Mouse (Mus musculus) lung, postnatal 36 days (tissue): Measurements from ENCODE around the gene Pou3f3.

Source experiments
- DNase-seq: peaks from one replicate; pipeline ENCODE4 v3.0.0; 2022; ENCODE audit warnings: mixed read lengths

The Pou3f3 gene

DNA sequence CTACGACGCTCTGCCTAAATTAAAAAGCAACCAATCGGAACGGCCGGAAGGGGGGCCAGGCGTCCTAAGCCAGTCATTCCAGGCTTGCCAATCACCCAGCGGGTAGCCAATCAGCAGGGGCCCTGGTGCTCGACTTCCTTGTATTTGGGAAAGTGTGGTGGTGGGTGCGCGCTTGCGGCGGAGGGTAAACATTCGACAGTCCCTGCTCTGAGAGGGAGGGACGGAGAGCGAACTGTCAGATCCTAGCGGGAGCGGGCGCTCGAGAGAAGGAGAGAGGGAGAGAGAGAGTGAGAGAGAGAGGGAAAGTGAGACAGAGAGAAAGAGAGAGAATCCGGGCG lies at the start of gene Pou3f3:
Gene Pou3f3 (plus strand): TSS at position 191 of the 338 bp plus-strand sequence.
- peak; percentile 30 for DNase-seq

DNA sequence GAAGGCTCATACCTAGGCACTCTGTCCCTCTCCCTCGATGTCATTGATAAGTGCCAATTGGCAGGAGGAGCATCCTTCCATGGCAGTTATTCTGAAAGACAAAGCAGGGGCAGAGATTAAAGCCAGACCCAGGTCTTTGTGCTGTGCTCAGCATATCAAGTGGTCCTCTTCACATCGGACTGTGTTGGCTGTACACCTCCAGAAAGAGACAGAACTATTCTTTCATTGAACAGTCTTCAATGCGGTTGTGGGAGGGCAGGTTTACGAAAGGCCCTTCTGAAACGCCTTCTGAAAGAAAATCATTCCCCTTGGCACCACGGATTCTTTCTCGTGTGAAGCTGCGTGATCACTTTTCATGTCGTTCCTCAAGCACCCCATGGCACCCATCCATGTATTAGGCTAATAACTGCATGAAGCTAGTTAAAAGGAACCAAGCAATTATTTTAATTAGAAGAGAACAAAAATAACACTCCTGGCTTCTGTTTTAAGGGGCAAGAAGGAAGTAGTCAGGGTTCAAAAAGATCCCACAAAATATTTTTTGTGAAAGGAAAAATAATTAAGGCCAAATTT lies 47.1 kb upstream of the Pou3f3 start:
- DNase-seq = no peak

DNA sequence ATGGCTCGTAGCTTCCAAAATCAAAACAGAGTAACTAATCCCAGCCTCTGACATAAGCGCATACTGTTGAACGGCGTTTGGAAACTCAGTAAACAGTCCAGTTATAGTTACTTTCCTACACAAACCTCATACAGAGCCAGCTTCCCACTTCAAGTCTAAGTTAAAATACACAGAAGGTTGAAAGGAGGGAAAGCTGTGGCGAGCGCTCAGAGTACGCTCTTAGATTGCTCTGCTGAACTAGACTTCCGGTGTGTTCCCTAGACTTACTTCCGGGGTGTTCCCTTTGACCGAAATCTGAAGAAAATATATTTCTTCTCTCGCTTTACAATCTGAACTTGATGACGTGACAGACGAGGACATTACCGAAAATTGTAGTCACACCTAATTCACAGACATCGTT lies 44.1 kb upstream of the Pou3f3 start:
- no peak for DNase-seq

DNA sequence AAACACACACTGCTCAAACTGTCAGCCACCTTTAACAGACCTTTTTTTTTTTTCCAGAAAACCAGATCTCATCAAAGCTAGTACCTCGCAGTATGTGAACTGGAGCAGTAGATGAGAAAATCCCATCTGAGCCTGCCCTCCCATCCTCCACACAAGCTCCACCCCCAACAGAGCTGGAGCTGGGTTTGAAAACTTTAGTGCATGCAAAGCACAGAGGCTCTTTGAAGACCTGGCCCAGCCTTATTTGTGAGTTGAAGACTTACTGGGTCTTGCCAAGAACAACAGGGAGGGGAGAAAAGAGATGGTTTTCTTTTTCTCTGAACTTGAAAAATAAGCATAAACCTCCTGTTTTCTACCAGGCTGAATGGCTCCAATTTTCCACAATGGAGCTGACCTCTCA lies 28.0 kb upstream of the Pou3f3 start:
- DNase-seq = no peak

DNA sequence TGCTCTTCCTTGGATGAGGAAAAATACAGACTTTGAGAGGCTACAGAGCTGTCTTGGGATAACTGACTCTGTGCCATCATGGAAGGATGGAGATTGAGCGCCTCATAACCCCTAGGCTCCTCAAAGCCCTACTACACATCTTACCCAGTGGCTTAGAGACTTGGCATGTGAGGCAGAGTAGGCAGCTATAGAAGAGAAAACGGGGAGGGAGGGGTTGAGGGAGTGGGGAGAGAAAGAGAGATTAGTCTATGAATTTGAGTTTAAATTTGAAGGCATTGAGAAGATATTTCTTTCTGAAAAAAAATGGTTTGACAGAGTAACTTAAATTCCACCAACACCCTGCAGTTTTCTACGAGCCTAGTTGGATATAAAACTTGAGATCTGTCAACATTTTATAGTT lies 14.9 kb upstream of the Pou3f3 start:
- DNase-seq = no peak

DNA sequence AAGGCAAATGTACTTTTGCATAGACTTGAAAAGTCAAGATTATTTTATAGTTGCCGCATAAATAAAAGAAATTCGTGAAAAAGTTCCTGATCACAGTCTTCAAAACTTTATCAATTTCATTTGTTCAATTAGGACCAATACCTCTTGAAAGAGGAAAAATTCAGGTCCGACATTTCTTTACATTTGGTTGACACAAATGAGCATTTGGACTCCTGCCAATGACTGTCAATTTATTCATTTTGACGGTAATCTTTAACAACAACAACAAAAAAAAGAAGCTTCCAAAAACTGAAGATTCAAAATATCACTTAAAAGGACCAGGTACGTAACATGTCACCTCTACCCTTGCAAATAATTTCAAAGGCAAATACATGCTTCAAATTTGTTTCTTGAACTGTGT lies 13.8 kb upstream of the Pou3f3 start:
- DNase-seq = no peak

DNA sequence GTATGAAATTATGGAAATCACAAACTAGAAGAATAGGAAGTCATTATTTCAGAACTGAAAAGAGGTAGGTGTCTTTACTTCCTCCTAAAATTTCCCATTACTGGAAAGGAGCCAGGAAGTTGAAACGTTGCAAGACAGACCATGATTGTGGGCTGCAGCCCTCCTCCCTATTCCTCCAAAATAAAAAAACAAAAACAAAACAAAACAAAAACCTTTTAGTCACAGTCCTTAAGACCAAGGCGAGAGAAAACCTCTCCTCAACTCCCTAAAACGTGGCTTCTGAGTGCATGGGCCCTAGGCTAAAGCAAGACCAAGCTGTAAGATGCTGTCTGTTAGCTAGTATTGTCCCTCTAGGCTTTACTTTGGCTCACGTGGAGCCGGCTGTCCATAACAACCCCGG lies 11.7 kb upstream of the Pou3f3 start:
- DNase-seq = no peak

DNA sequence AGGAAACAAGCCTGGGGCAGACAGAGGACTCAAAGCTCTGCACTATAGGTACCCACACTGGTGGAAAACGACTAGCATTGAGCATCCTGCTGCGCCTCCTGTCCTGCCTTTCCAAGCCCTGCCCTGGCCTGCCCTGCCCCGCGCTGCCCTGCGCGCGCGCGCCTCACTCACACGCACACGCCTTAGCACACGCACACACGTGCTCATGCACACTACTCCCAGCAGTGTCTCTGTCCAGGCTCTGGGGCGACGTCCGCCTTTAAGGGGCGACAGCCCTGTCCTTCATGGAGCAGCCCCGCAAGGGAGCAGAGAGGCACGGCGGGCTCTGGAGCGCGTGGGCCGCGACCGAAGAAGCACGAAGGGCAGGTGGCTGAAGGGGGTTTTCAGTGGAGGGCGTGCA lies 11.2 kb upstream of the Pou3f3 start:
- no peak for DNase-seq

DNA sequence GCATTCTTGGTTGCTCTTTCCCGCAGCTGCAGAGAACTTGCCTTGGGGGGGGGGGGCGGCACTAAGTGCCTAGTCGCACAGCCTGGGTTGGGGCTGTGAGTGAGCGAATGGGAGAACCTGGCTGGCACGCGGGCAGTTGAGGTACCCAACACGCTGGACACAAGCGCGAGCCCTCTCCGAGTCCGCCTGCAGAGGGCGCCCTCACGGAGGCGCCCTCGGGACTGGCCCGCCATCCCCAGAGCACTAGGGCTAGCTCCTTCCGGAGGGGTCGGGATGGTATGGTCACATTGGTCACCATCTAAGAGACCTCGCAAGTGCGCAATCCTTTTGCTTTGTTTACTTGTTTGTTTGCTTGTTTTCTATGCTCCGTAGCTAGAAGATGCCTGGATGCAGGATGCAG lies 10.8 kb upstream of the Pou3f3 start:
- no peak for DNase-seq

DNA sequence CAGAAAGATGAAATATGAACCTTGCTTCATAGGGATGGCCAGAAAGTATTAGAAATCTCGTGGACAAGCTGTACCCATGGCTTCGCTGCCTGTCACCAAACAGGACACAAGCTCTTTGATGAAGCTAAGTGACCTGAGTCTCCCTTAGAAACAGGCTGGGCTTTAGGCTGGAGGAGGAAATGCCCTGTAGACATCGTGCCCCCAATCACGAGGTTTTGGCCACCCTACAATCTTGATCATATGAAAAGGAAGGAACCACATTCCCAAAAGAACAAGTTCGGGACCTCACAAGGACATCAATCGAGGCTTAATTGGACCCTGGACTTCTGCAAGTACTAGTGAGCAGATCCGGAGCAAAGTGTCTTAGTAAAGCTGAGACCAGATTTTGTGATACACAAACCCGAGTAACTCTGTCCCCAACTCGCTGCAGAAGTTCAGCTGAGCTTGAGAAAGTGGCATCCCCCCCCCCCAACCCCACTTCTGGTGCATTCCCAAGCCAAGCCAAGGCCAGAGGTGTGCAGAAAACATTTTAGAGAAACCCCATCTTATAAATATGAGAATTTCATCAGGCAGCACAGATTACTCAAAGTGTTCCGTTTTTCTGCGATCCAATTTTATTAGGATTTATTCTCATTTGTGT lies 10.1 kb upstream of the Pou3f3 start:
- no peak for DNase-seq

DNA sequence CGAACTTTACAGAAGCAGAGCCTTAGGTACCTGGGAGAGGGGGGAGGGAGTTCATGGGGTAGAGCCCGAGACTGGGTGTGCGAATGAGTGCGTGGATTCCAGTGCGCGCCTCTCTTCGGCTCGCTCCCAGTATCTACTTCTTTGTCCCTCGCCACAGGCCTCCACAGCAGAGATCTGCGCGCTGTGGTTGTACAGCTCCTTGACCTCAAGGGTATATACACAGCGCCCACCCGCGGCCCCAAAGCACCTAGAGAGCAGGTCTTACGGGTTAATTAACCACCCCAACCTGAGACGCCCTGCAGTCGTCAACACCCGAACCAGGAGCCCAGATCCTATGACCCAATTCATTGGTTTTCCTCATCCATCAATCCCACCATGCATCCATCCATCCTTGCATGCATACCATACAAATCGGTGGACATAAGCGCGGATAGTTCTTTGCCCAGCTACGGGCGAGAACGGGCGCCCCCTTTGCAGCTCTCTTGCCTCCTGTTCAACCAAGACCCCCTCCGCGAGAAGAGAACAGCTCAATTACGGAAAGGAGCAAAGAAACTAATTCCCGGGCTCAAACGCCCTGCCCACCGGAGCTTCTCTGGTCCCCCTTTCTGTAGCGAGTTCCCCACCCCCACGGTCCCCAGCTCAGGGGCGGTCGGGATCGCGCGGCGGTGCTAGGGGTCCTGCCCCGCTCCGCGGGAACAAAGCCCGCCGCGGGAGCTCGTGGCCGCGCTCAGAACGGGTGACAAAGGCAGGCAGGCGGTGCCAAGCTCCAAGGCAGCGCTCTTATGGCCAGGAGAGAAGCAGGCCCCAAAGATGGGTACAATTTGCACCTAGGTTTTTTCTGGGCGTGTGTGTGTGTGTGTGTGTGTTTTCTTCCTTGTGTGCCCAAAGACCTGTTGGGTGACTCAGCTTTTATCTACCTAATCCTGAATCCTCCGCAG lies 9.1 kb upstream of the Pou3f3 start:
- DNase-seq = no peak

DNA sequence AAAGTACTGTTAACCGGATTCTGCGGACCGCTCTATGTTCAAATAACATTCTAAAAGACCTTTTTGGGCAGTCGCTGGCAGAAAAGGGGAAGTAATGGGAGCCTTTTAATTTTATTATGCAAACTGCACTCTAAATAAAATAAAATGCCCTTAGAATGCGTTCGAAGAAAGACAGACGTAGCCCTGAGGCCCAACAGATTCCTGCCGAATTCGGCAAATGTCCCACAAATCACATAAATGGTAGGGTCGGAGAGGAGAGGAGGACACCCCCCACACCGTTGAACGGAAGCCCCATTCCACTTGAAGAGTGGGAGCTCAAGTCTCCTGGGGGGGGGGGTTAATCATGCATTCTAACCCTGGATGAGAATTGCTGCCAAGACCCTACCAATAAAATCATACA lies 8.3 kb upstream of the Pou3f3 start:
- no peak for DNase-seq

DNA sequence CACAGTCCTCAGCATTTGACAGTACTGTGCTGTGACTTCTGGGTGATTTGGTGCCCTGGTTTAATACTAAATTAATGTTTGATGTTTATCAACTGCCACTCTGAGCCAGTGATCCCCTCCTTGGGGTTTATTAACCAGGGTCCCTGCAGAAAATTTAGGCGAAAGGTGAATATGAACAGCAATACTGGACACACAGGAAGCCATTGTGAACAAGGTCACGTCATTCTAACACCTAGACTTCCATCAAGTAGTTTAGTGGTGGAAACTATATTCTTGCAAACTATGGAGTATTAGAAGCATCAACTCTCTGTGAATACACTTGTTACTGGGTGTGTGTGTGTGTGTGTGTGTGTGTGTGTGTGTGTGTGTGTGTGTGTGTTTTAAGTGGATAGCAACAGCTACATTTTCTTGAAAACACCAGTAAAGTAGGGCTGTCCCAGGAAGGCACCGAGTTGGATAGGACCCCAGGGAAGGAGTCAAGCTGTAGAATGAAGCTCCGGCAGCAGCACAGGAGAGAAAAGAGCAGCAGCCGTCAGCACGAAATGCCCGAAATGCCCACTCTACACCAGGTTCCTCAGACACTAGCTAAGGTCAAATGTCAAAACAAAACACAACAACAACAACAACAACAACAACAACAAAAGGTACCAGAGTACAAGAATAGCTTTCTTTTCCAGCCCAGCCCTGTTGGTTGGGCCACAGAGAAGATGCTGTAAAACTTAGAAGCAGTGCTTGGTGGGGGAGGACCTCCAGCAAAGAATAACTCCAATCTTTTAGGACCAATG lies 7.6 kb upstream of the Pou3f3 start:
- DNase-seq = no peak

DNA sequence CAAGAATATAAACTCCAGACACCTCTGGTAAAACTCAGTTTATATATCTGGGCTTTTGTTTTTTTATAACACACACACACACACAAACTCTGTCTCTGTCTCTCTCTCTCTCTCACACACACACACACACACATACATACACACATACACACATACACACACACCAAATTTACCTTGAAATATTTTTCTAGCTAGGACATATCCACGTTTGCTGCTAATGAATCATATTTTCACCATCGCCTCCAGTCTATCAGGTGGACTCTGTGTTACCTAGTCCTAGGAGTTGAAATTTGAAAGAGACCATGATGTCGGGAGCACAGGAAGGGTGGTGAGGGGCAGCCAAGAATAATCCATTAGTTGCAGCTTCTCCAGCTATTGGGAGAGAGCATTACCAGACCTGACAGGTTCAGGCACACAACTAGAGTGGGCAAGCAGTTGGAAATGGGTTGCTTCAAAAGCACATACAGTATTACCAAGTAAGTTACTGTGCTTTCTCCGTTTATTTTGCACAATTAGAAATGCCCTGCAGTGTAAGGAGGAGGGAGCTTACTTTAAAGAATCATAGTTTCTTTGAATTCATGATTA lies 6.9 kb upstream of the Pou3f3 start:
- no peak for DNase-seq

DNA sequence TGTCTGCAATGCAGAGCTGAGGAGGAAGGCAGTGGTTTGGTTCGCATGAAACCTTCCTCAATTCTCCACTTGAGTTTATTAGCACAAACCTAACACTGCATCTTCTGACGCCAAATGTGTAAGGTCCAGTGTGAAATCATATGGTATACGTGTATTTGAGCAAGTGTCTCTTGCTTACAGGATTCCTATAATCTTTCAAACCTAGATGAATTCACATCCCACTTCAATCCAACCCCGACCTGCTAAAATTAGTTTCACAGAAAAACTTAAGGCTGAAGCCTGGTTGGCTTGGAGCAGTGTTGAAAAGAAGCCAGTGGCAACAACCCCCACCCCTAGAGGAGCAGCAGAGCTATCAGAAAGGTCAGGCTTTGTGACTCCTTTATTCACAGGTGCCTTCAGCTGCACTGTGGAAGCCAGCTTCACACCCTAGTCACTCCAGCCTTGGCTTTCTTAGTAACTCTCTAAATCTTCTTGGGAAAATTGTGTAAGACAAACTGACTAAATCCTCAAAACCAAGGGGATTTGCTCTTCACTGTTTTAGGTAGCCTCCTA lies 5.5 kb upstream of the Pou3f3 start:
- DNase-seq = no peak

DNA sequence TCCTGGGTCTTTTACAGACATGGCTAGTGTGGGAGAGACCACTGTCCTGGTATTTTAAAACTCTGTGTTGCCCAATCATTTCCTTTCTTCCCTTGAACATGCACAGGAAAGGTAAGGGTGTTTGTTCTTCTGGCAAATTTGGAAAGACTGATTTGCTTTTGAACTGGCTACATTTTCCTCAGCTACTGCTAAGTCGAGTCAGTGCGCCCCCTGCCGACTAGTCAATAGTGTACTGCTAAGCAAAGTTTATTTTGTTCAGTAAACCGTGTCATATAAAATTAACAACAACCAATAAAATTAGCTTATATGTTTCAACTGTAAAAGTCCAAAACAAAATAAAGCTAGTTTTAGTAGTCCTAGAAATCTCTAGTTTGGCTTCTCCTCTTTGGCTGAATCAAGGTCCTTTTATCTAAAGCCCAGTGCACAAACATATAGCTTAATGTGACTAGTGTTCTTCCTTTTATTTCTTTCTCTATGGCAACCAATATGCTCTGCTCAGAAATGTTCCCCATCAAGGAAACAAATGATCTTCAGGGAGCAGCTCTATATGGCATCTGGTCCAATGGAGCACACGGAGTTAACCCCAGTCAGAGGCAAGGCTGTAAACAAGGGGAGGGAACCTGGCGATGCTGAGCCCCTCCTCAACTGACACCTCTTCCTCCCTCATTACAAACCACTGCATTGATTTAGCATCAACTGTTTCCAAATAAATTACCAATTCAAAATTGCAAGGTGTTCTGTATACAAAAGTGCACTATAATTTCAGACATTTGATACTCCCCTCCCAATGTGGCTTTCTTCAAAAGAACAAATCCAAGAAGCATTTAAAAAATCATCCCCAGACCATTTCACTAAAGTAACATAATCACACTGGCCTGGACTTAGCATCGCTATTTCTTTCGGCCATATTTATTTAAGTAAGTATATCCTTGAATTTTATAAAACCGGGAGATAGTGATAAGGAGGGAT lies 4.1 kb upstream of the Pou3f3 start:
- peak; percentile 69 for DNase-seq

DNA sequence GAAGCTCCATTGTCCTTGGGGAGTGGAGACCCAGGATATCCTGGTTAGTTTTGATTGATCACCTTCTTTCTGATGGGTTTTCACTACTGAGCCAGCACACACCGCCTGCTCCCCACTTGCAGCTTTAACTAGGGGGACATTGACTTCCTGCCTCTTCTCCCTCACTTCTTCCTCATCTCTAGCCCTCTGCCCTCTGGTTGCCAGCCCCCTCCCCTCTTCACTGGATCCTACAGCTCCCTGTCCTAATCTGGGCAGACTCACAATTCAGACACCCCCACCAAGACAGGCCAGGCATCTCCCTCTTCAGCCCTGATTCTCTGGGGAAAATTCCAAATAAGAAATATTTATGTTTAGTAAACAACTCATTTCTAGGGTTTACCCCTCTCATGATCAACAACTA lies 3.3 kb upstream of the Pou3f3 start:
- DNase-seq = no peak

DNA sequence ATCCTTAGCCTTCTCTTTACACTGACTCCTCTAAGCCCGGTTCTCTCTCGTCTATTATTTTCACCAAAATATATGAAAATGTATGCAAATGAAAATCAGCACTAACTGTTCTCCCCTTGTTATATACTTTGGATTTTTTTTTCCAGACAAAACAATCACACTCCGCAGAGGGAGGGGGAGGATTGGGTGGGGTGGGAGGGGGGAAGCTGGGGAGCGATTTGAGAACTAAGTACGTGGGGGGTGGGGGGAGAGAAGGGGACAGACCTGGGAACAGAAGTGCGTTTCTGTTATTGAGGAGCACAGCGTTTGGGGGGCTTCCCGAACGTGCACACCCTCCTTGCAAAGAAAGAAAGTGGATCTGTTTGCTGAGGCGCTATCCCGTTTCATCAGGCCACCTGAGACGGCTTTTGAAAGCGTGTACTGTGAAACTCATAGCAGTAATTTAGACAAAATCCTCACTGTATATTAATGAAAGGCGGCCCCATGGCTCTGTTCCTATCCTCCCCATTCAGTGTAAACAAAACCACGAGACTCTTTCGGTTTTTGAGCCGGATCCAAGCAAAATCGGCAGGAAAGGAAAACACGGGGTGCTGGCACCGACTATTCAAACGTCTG lies 2.4 kb upstream of the Pou3f3 start:
- DNase-seq = no peak

DNA sequence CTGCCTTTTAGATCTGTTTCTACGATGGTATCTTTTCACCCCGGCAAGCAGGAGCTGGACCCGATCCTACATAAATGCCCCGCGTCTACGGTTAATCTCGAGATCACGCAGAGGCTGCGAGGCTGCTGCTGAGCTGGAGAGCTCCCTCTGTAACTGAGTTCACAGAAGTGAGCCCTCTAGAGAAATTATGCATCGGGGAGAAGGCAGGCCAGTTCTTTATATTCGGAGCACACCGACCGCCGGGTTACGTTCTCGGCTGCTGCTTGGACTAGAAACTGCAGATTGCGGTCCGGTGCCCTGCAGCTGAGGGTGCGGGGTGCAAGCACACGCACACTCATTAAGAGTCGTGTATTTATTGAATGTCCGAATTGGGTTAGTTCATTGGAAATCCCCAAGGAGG lies 1.7 kb upstream of the Pou3f3 start:
- no peak for DNase-seq

DNA sequence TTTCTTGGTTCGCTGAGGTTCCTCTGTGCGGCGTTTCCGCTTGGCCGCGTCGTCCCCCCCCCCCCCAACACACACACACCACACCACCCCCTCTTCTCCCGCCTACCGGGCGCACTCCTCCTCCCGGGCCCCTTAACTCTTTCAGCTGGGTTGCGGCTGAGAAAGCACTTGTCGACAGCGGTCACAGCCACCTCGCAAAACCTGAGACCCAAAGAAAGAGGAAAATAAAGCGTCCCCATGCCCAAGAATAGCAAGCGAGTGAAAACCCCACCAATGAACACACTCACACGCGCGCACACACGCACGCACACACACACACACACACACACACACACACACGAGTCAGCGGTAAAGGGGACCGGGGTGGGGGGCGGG lies 1.3 kb upstream of the Pou3f3 start:
- no peak for DNase-seq
